Mouse (Mus musculus) midbrain, embryonic 15.5 days (tissue): ENCODE results near the gene Hoxb6. TPM values are rescaled to one million over a fixed set of nuclear protein-coding genes. Genes with fewer than 3 reads are reported as not detected.

Experiments
- ATAC-seq: fragments of 200-750 bp; cut with Nextera tagmentation; replicated peaks from 2 replicates; pipeline ENCODE4 v1.8.0; 2017; ENCODE audit warnings: moderate TSS enrichment
- H3K27ac ChIP-seq: fragments of 300-500 bp; sonication (generic); 2 replicates; pipeline ENCODE4 v1.5.1; 2015; ENCODE audit warnings: mild to moderate bottlenecking, inconsistent platforms
- H3K27me3 ChIP-seq: fragments of 300-500 bp; sonication (generic); replicated peaks from 2 replicates; pipeline ENCODE4 v1.6.1; 2015; ENCODE audit warnings: inconsistent platforms
- H3K36me3 ChIP-seq: fragments of 300-500 bp; sonication (generic); replicated peaks from 2 replicates; pipeline ENCODE4 v1.6.1; 2015; ENCODE audit warnings: inconsistent platforms
- H3K4me1 ChIP-seq: fragments of 300-500 bp; sonication (generic); 2 replicates; pipeline ENCODE4 v1.6.1; 2015; ENCODE audit warnings: inconsistent platforms
- H3K4me2 ChIP-seq: fragments of 300-500 bp; sonication (generic); 2 replicates; pipeline ENCODE4 v1.6.1; 2015; ENCODE audit warnings: inconsistent platforms, mild to moderate bottlenecking, moderate library complexity
- H3K4me3 ChIP-seq: fragments of 300-500 bp; sonication (generic); 2 replicates; pipeline ENCODE4 v1.5.1; 2015; ENCODE audit warnings: mild to moderate bottlenecking, inconsistent platforms
- H3K9ac ChIP-seq: fragments of 300-500 bp; sonication (generic); 2 replicates; pipeline ENCODE4 v1.6.1; 2015; ENCODE audit warnings: mild to moderate bottlenecking, inconsistent platforms
- H3K9me3 ChIP-seq: fragments of 300-500 bp; sonication (generic); 2 replicates; pipeline ENCODE4 v1.6.1; 2016; ENCODE audit warnings: inconsistent platforms
- WGBS: fragments of 180-500 bp; shearing (Covaris S2); methylation state at CpG from one replicate; pipeline ENCODE4 v1.1.7; 2015; ENCODE audit warnings: mixed read lengths; 5-methylcytosine and 5-hydroxymethylcytosine counted together
- polyA plus RNA-seq: library from polyadenylated mRNA; unstranded; fragments of >200 nt; fragmentation: Nextera tagmentation; extraction: Ambion mirVana; gene quantifications from 2 replicates; pipeline ENCODE4 v1.2.1, GENCODE M21; 2015

Gene Hoxb6
- polyA plus RNA-seq, 1 experiment from 2014 or later, result 0.13 TPM

DNA sequence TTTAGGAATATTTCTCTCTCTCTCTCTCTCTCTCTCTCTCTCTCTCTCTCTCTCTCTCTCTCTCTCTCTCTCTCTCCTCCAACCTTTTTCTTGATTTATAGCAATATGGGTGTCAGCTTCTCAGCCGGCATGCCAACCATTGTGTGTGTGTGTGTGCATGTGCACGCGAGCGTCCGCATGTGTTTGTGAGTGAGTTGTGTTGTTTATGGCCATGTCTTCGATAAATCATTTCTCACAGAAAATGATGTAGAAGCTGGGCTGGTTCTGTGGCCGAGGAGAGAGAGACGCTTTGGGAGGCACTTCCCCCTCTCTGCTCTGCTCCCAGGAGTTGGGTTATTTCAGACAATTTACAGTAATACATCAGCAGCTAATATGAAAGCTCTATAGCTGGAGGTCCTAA, 36.3 kb downstream of the Hoxb6 start:
- Histone ChIP-seq H3K4me3 (no peak overlapping the region), H3K27ac (no peak overlapping the region), H3K9me3 (no peaks in the 10 kb centered on the region), H3K4me1 (no peaks in the 10 kb centered on the region; the same call in 1 of the 2 replicates), H3K4me2 (no peak overlapping the region), H3K9ac (no peak overlapping the region), H3K27me3 (peaks cover 95% of the 10 kb centered on the region), H3K36me3 (no peaks in the 10 kb centered on the region)
- WGBS, result 6% methylated on average over 8 of the region's 8 CpGs
- no peak for ATAC-seq

GRCm38 (mm10) chr11:96332105-96332504, 39.8 kb downstream of the Hoxb6 start:
- Histone ChIP-seq H3K36me3 (no peaks in the 10 kb centered on the region), H3K4me1 (no peaks in the 10 kb centered on the region; the same call in 1 of the 2 replicates), H3K27me3 (peaks cover 99% of the 10 kb centered on the region), H3K9me3 (no peaks in the 10 kb centered on the region), H3K4me2 (no peak overlapping the region), H3K9ac (no peak overlapping the region), H3K4me3 (no peak overlapping the region), H3K27ac (no peak overlapping the region)
- WGBS, result 0% methylated on average over 8 of the region's 8 CpGs
- no peak for ATAC-seq

DNA sequence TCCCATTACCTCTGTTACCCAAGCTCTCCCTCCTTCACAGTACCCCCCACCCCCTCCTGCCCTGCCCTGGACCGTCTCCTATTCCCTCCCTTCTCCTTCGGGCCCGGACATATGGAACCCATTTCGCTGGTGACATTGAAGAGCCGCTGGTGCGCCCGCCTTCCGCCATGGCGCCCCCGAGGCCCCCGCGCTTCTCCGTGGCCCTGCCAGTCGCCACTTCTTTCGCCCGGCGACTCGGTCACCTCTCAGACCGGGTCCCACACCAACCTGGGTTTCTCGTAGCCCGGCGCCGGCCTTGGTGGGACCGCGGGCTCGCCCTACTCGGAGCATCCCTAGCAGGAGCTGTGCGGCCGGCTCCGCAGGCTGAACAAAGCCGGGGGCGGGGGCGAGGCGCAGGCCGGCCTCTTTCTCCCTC, 40.3 kb downstream of the Hoxb6 start:
- no peak overlapping the region for H3K4me3 ChIP-seq
- H3K9ac ChIP-seq, result no peak overlapping the region
- no peaks in the 10 kb centered on the region for H3K9me3 ChIP-seq
- under 1% methylated on average over 35 of the region's 35 CpGs for WGBS
- no peak overlapping the region for H3K27ac ChIP-seq
- H3K27me3 ChIP-seq, result peaks cover 99% of the 10 kb centered on the region
- no peaks in the 10 kb centered on the region for H3K36me3 ChIP-seq
- no peak for ATAC-seq
- H3K4me2 ChIP-seq, result no peak overlapping the region
- H3K4me1 ChIP-seq, result no peaks in the 10 kb centered on the region; the same call in 1 of the 2 replicates

DNA sequence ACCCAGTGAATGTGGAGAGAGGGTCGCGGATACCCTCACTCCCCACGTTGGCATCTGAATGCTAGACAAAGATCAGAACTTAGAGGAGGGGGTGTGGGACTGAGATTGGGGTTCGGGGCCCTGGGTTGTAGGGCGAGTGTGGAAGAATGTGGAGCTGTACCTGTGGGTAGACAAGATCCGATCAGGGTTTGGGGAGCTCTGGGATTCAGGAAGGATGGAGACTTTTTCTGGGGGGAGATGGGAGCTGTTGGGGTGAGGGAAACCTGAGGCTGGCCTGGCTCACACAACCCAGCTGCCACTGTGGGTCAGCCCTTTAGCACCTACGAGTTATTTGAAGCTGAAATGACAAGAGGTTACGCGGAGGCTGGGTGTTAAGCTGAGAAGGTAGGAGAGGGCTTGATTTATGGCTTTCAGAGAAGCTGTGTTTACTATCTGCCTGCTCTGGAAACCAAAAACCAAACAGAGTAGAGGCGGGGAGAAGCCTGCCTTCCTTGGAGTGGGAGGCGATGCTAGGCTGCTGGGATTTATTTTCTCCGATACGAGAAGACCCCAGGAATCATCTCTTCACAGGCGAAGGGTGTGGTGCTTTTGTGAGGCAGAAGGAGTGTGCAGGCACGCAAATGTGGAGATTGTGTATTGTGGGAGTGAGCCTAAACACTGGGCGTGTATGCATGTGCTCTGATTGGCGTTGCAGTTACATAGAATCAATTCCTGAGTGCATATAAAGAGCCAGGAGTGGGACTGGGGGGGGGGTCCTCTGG, 41.1 kb downstream of the Hoxb6 start:
- Histone ChIP-seq H3K4me3 (no peak overlapping the region), H3K36me3 (no peaks in the 10 kb centered on the region), H3K9ac (no peak overlapping the region), H3K4me1 (no peaks in the 10 kb centered on the region; the same call in 1 of the 2 replicates), H3K9me3 (no peaks in the 10 kb centered on the region), H3K27me3 (peaks cover 99% of the 10 kb centered on the region), H3K27ac (no peak overlapping the region), H3K4me2 (no peak overlapping the region)
- ATAC-seq, result no peak
- WGBS, result 3% methylated on average over 17 of the region's 17 CpGs

DNA sequence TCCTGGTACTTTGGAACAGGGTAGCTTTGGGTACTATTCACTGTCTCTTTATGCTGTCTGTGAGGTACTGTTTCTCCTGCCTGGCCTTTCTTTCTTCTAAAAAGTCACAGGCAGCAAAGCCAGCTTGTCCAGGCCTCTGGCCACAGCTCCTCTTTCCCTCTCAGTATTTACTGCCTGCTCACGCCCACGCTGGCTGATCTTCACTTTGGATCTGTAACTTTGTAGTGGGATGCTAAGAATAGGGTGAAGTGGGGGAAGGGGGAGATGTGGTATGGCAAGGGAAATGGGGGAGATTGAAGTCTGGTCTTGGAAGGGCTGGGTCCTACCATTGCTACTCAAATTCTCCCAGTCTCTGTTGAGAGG, 41.7 kb downstream of the Hoxb6 start:
- no peak overlapping the region for H3K9ac ChIP-seq
- no peaks in the 10 kb centered on the region for H3K9me3 ChIP-seq
- no peak for ATAC-seq
- no peaks in the 10 kb centered on the region; the same call in 1 of the 2 replicates for H3K4me1 ChIP-seq
- no peak overlapping the region for H3K27ac ChIP-seq
- H3K36me3 ChIP-seq, result no peaks in the 10 kb centered on the region
- H3K4me2 ChIP-seq, result no peak overlapping the region
- peaks cover 99% of the 10 kb centered on the region for H3K27me3 ChIP-seq
- no peak overlapping the region for H3K4me3 ChIP-seq
- WGBS, result 0% methylated on average over 2 of the region's 2 CpGs

DNA sequence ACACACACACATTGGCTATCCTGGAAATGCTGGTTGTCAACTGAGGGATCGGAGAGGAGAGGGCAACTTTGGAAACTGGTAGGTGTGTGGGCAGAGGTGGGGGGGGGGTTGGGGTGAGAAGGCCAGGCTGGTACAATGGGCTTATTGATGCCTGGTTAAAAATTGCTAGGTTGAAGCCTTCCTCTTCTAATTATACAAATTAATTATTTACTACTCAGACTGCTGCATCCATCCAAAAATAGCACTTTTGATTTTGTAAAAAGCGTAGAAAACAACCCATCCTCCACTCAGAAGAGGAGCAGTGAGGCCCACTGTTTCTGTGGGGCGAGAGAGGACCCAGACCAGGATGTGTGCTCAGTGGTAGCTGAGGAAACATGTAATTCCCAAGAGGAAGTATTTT, 42.7 kb downstream of the Hoxb6 start:
- no peak for ATAC-seq
- no peak overlapping the region for H3K4me2 ChIP-seq
- no peaks in the 10 kb centered on the region for H3K36me3 ChIP-seq
- H3K27me3 ChIP-seq, result peaks cover 100% of the 10 kb centered on the region
- H3K4me3 ChIP-seq, result no peak overlapping the region
- no peak overlapping the region for H3K27ac ChIP-seq
- no peaks in the 10 kb centered on the region for H3K9me3 ChIP-seq
- H3K9ac ChIP-seq, result no peak overlapping the region
- H3K4me1 ChIP-seq, result no peaks in the 10 kb centered on the region; the same call in 1 of the 2 replicates
- WGBS, result 36% methylated on average over 3 of the region's 3 CpGs

DNA sequence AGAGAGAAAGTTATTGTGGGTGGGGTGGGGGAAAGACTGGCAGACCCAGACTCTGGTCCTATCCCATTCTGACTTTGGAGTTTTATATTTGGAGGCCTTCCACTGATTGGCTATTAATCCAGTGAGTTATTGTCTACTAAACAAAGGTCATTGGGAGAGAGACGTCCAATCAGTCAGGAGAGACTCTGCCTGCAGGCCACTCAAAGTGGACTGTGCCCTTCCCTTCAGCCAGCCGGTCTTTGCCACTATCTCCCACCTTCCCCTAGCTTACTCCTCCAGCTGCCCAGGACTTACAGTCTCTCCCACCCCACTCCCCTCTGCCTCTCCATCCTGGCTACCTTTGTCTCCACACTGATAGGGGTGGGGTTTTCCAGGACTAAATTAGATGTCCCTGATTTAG, 44.3 kb downstream of the Hoxb6 start:
- 5% methylated on average over 2 of the region's 2 CpGs for WGBS
- Histone ChIP-seq H3K9me3 (no peaks in the 10 kb centered on the region), H3K27me3 (peaks cover 98% of the 10 kb centered on the region)

GRCm38 (mm10) chr11:96337026-96337425, 44.8 kb downstream of the Hoxb6 start:
- H3K4me1 ChIP-seq, result peaks cover 3% of the 10 kb centered on the region; the same call in 1 of the 2 replicates
- H3K36me3 ChIP-seq, result no peaks in the 10 kb centered on the region
- H3K9me3 ChIP-seq, result no peaks in the 10 kb centered on the region
- peaks cover 98% of the 10 kb centered on the region for H3K27me3 ChIP-seq
- no peak overlapping the region for H3K4me3 ChIP-seq
- no peak overlapping the region for H3K9ac ChIP-seq
- no peak for ATAC-seq
- under 1% methylated on average over 6 of the region's 6 CpGs for WGBS
- H3K4me2 ChIP-seq, result no peak overlapping the region
- no peak overlapping the region for H3K27ac ChIP-seq

More for the DNA sequence above, 44.3 kb downstream of the Hoxb6 start:
- H3K4me2 ChIP-seq, result no peak overlapping the region
- ATAC-seq, result no peak
- no peak overlapping the region for H3K27ac ChIP-seq
- peaks cover 3% of the 10 kb centered on the region; the same call in 1 of the 2 replicates for H3K4me1 ChIP-seq
- no peak overlapping the region for H3K9ac ChIP-seq
- H3K4me3 ChIP-seq, result no peak overlapping the region
- no peaks in the 10 kb centered on the region for H3K36me3 ChIP-seq

GRCm38 (mm10) chr11:96338957-96339855, 46.9 kb downstream of the Hoxb6 start:
- Histone ChIP-seq H3K36me3 (no peaks in the 10 kb centered on the region), H3K9me3 (no peaks in the 10 kb centered on the region), H3K4me2 (no peak overlapping the region), H3K4me3 (no peak overlapping the region), H3K27me3 (peaks cover 97% of the 10 kb centered on the region), H3K9ac (no peak overlapping the region), H3K4me1 (0 out of 2 replicates have a peak, but pooled peaks cover 3% of the 10 kb centered on the region), H3K27ac (no peak overlapping the region)
- 11% methylated on average over 7 of the region's 7 CpGs for WGBS
- ATAC-seq, result no peak

- peaks cover 97% of the 10 kb centered on the region for H3K27me3 ChIP-seq
- no peak overlapping the region for H3K9ac ChIP-seq
- H3K4me2 ChIP-seq, result no peak overlapping the region
- no peak for ATAC-seq
- no peak overlapping the region for H3K4me3 ChIP-seq
- H3K27ac ChIP-seq, result no peak overlapping the region
- under 1% methylated on average over 17 of the region's 36 CpGs for WGBS
- H3K36me3 ChIP-seq, result no peaks in the 10 kb centered on the region
- H3K4me1 ChIP-seq, result peaks cover 9% of the 10 kb centered on the region; the same call in 1 of the 2 replicates
- no peaks in the 10 kb centered on the region for H3K9me3 ChIP-seq
Observed at GRCm38 (mm10) chr11:96340698-96341365, 48.6 kb downstream of the Hoxb6 start.

GRCm38 (mm10) chr11:96341701-96342575, 49.7 kb downstream of the Hoxb6 start:
- H3K4me1 ChIP-seq, result peaks cover 9% of the 10 kb centered on the region; the same call in 1 of the 2 replicates
- H3K9me3 ChIP-seq, result no peaks in the 10 kb centered on the region
- no peak for ATAC-seq
- H3K4me3 ChIP-seq, result no peak overlapping the region
- under 1% methylated on average over 40 of the region's 40 CpGs for WGBS
- H3K27ac ChIP-seq, result no peak overlapping the region
- H3K27me3 ChIP-seq, result peaks cover 97% of the 10 kb centered on the region
- H3K9ac ChIP-seq, result no peak overlapping the region
- no peaks in the 10 kb centered on the region for H3K36me3 ChIP-seq
- H3K4me2 ChIP-seq, result no peak overlapping the region
